ENCODE assay signal across 13 mouse cellular contexts in the genomic region with DNA sequence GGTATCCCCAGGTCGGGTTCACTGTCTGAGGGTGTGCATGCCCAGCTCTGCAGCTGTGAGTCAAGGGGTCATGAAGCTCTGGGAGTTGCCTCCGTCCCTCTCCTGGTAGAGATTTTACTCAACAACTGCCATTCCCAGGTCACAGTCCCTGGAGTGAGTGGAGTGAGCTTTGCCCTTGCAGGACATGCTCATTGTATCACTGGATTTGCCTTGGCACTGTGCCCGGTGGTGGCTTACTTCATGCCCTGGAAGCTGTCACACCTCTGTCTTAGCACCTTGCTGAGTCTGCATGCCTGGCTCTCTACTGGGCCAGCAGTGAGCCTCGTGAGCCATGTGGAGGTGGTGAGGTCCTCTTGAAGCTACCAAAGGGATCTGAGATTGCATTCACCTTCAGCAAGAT.
A peak's percentile ranks its signal among the peaks of the same experiment; 100 is the strongest.
DNase-seq lines count a peak whose midpoint lies in the region; ATAC-seq and TF ChIP-seq lines count a peak whose summit lies in the region.
"Had no signal": no experiment of that assay in that cellular context is flagged by ENCODE, and none has a peak within 500 bp of the region (broad histone marks: within the 10 kb centered on the region; RNA-seq: fewer than 3 reads in every experiment).

No protein-coding gene starts in this region.

- no peak overlapping the region for H3K4me2 ChIP-seq in liver, embryonic 15.5 days
- no peak overlapping the region for H3K4me2 ChIP-seq in heart, embryonic 13.5 days
- H3K4me2 ChIP-seq: forebrain, embryonic 15.5 days; lung, embryonic 15.5 days had no signal

- peaks cover 9% of the 10 kb centered on the region; the same call in 1 of the 2 replicates for H3K4me1 ChIP-seq in liver, embryonic 15.5 days (replicated peaks)
- peaks cover 64% of the 10 kb centered on the region for H3K4me1 ChIP-seq in heart, embryonic 13.5 days
- peaks cover 21% of the 10 kb centered on the region for H3K4me1 ChIP-seq in thymus, adult 2 months (replicated peaks; ENCODE audit: control insufficient read depth, insufficient read depth, low read length)

- WGBS in liver, embryonic 15.5 days (ENCODE audit: insufficient replicate concordance), result 47% methylated on average over 4 of the region's 4 CpGs
- WGBS in heart, embryonic 13.5 days, result 42% methylated on average over 4 of the region's 4 CpGs
- WGBS in thymus, adult 2 months, result 92% methylated on average over 4 of the region's 4 CpGs

- no peak for TF ChIP-seq CTCF in thymus, adult 2 months (IDR thresholded peaks at IDR 0.05; ENCODE audit: borderline replicate concordance, control insufficient read depth, extremely low read depth, insufficient read depth, low read length, poor library complexity)

- H3K27me3 ChIP-seq in liver, embryonic 15.5 days, result no peaks in the 10 kb centered on the region
- H3K27me3 ChIP-seq in heart, embryonic 13.5 days (replicated peaks), result no peaks in the 10 kb centered on the region
- H3K27me3 ChIP-seq in thymus, adult 2 months (ENCODE audit: control insufficient read depth, insufficient read depth, low read length), result no peaks in the 10 kb centered on the region
- H3K27me3 ChIP-seq: forebrain, embryonic 15.5 days; lung, embryonic 15.5 days had no signal

- H3K4me3 ChIP-seq in liver, embryonic 15.5 days (replicated peaks), result no peak overlapping the region
- H3K4me3 ChIP-seq in heart, embryonic 13.5 days, result no peak overlapping the region
- no peak overlapping the region for H3K4me3 ChIP-seq in thymus, adult 2 months (ENCODE audit: control insufficient read depth, insufficient read depth, low read length)
- H3K4me3 ChIP-seq: forebrain, embryonic 15.5 days; lung, embryonic 15.5 days; myocyte had no signal

- ATAC-seq in liver, embryonic 15.5 days (ENCODE audit: insufficient read depth), result peak; percentile 66
- peak; percentile 72; the same call in 1 of the 2 replicates for ATAC-seq in heart, embryonic 13.5 days (ENCODE audit: extremely low read depth, insufficient number of reproducible peaks, low FRiP score, low TSS enrichment)
- ATAC-seq: forebrain, embryonic 15.5 days had no signal

- no peak for TF ChIP-seq POLR2A in thymus, adult 2 months (IDR thresholded peaks at IDR 0.05; ENCODE audit: control insufficient read depth, extremely low read depth, insufficient read depth, low read length, poor library complexity)

- H3K36me3 ChIP-seq in liver, embryonic 15.5 days (replicated peaks), result no peaks in the 10 kb centered on the region
- H3K36me3 ChIP-seq in heart, embryonic 13.5 days, result no peaks in the 10 kb centered on the region
- no peaks in the 10 kb centered on the region for H3K36me3 ChIP-seq in thymus, adult 2 months (ENCODE audit: control insufficient read depth, insufficient read depth, low read length)
- H3K36me3 ChIP-seq: forebrain, embryonic 15.5 days; lung, embryonic 15.5 days had no signal

- DNase-seq in liver, result no peak
- peak; percentile 87 for DNase-seq in kidney, adult 9 months
- DNase-seq in lung, postnatal 36 days, result peak; percentile 60
- no peak for DNase-seq in frontal cortex, postnatal 10 days (ENCODE audit: low spot score in 2 of 2)
- no peak for DNase-seq in thymus, adult 2 months
- DNase-seq in left cerebral cortex, adult 9 months (ENCODE audit: low spot score in 2 of 2), result no peak
- DNase-seq: embryo, embryonic 11 days; thymus, adult 18-20 months had no signal

- H3K27ac ChIP-seq in liver, embryonic 15.5 days (replicated peaks), result no peak overlapping the region
- H3K27ac ChIP-seq in heart, embryonic 13.5 days (replicated peaks), result peak overlapping the region; percentile 78
- H3K27ac ChIP-seq in thymus, adult 2 months (ENCODE audit: control insufficient read depth, insufficient read depth, low read length), result no peak overlapping the region
- H3K27ac ChIP-seq: forebrain, embryonic 15.5 days; lung, embryonic 15.5 days had no signal

- H3K9ac ChIP-seq in liver, embryonic 15.5 days, result no peak overlapping the region
- H3K9ac ChIP-seq in heart, embryonic 13.5 days, result no peak overlapping the region
- H3K9ac ChIP-seq: forebrain, embryonic 15.5 days; lung, embryonic 15.5 days had no signal

- H3K9me3 ChIP-seq in liver, embryonic 15.5 days (replicated peaks), result no peaks in the 10 kb centered on the region
- H3K9me3 ChIP-seq in heart, embryonic 13.5 days, result no peaks in the 10 kb centered on the region
- H3K9me3 ChIP-seq: forebrain, embryonic 15.5 days; lung, embryonic 15.5 days had no signal

Comparison
In these comparisons a context has a peak if more than half of its experiments do, and no peak if none do; other contexts are left out.
1. DNase-seq: peak in kidney, adult 9 months (single experiment) and lung, postnatal 36 days (single experiment); none in liver (single experiment), frontal cortex, postnatal 10 days (0 of 2), thymus, adult 2 months (single experiment) and left cerebral cortex, adult 9 months (0 of 2).